Mouse (Mus musculus) CH12.LX (cell line): ENCODE measurements around the gene Rbm4b. TPM values are rescaled to one million over a fixed set of nuclear protein-coding genes. Genes with fewer than 3 reads are reported as not detected.

Source experiments
- DNase-seq: peaks from one replicate; pipeline ENCODE4 v3.0.0-alpha.2; 2013; ENCODE audit errors: extremely low read depth
- H3K27ac ChIP-seq: 2 replicates; pipeline ENCODE4 v1.5.1; 2012; ENCODE audit warnings: low read depth, mild to moderate bottlenecking, control low read depth, moderate library complexity; ENCODE audit not compliant: insufficient read depth
- H3K27me3 ChIP-seq: replicated peaks from 2 replicates; pipeline ENCODE3; 2012; ENCODE audit warnings: inconsistent platforms
- H3K36me3 ChIP-seq, 2 experiments: replicated peaks in 1 of 2; 2 replicates each; pipeline versions ENCODE3 to v1.6.1; 2012; ENCODE audit warnings: inconsistent platforms in 1 of 2, low read length in 1 of 2, mild to moderate bottlenecking in 1 of 2, mixed read lengths in 1 of 2, moderate library complexity in 1 of 2; ENCODE audit not compliant: control insufficient read depth in 1 of 2, insufficient read depth in 1 of 2
- H3K4me1 ChIP-seq, 2 experiments: 2 replicates each; pipeline ENCODE4 v1.6.1; 2012; ENCODE audit warnings: inconsistent platforms in 1 of 2, moderate library complexity in 1 of 2; ENCODE audit not compliant: insufficient read depth in 2 of 2, control insufficient read depth in 1 of 2
- H3K4me2 ChIP-seq: 2 replicates; pipeline ENCODE4 v1.6.1; 2012; ENCODE audit warnings: low read depth, mild to moderate bottlenecking, control low read depth; ENCODE audit not compliant: poor library complexity, insufficient read depth, severe bottlenecking
- H3K4me3 ChIP-seq, 3 experiments: fragments of 150-350 bp in 1 of 3; sonication (generic) in 1 of 3; replicated peaks in 1 of 3; 2 replicates each; pipeline versions ENCODE3 to v1.5.1; 2011 to 2012; ENCODE audit warnings: low read depth in 2 of 3, low read length in 2 of 3, mild to moderate bottlenecking in 2 of 3, moderate library complexity in 2 of 3, control low read depth in 1 of 3, improper control_type of control experiment in 1 of 3, inconsistent platforms in 1 of 3, mixed read lengths in 1 of 3; ENCODE audit not compliant: poor library complexity in 1 of 3
- H3K79me2 ChIP-seq: replicated peaks from 2 replicates; pipeline ENCODE4 v1.6.1; 2012; ENCODE audit warnings: mild to moderate bottlenecking, moderate library complexity; ENCODE audit not compliant: control insufficient read depth, poor library complexity, insufficient read depth, severe bottlenecking; ENCODE audit errors: extremely low read depth
- H3K9ac ChIP-seq: 2 replicates; pipeline ENCODE4 v1.6.1; 2012; ENCODE audit warnings: low read depth, mild to moderate bottlenecking, control low read depth, moderate library complexity; ENCODE audit not compliant: insufficient read depth
- H3K9me3 ChIP-seq: replicated peaks from 2 replicates; pipeline ENCODE3; 2012; ENCODE audit warnings: low read length, inconsistent platforms, mixed read lengths
- BHLHE40 ChIP-seq: IDR thresholded peaks from 2 replicates; pipeline ENCODE4 v1.6.1; 2011; ENCODE audit warnings: mild to moderate bottlenecking, low read depth, low read length, improper control_type of control experiment
- CHD1 ChIP-seq: IDR thresholded peaks from 2 replicates; pipeline ENCODE4 v1.6.1; 2012; ENCODE audit warnings: low read depth, low read length, improper control_type of control experiment, inconsistent platforms
- CHD2 ChIP-seq: IDR thresholded peaks from 2 replicates; pipeline ENCODE4 v1.6.1; 2011; ENCODE audit warnings: low read length, improper control_type of control experiment
- CTCF ChIP-seq, 2 experiments: IDR thresholded peaks in 1 of 2; conservative IDR thresholded peaks in 1 of 2; 2 replicates each; pipeline ENCODE4 v1.5.1; 2011 to 2012; ENCODE audit warnings: low read depth in 2 of 2, low read length in 2 of 2, improper control_type of control experiment in 1 of 2, inconsistent platforms in 1 of 2, mild to moderate bottlenecking in 1 of 2, moderate library complexity in 1 of 2
- E2F4 ChIP-seq: IDR thresholded peaks from 2 replicates; pipeline ENCODE4 v1.6.1; 2011; ENCODE audit warnings: low read depth, low read length, improper control_type of control experiment; ENCODE audit not compliant: insufficient replicate concordance
- ELF1 ChIP-seq: IDR thresholded peaks from 2 replicates; pipeline ENCODE4 v1.6.1; 2014; ENCODE audit warnings: low read depth, mild to moderate bottlenecking, inconsistent platforms, low read length, improper control_type of control experiment
- EP300 ChIP-seq: IDR thresholded peaks from 2 replicates; pipeline ENCODE4 v1.6.1; 2011; ENCODE audit warnings: low read length, improper control_type of control experiment
- ETS1 ChIP-seq: conservative IDR thresholded peaks from 2 replicates; pipeline ENCODE4 v1.6.1; 2012; ENCODE audit warnings: low read depth, mild to moderate bottlenecking, inconsistent platforms, low read length, improper control_type of control experiment, moderate library complexity
- GABPA ChIP-seq: IDR thresholded peaks from 2 replicates; pipeline ENCODE4 v1.6.1; 2012; ENCODE audit warnings: low read depth, low read length, improper control_type of control experiment, inconsistent platforms; ENCODE audit not compliant: insufficient replicate concordance
- HCFC1 ChIP-seq: IDR thresholded peaks from 2 replicates; pipeline ENCODE4 v1.6.1; 2012; ENCODE audit warnings: low read depth, mild to moderate bottlenecking, inconsistent platforms, low read length, improper control_type of control experiment
- IRF4 ChIP-seq: IDR thresholded peaks from 2 replicates; pipeline ENCODE4 v1.6.1; 2014; ENCODE audit warnings: low read depth, mild to moderate bottlenecking, inconsistent platforms, low read length, improper control_type of control experiment
- JUN ChIP-seq: IDR thresholded peaks from 2 replicates; pipeline ENCODE4 v1.6.1; 2011; ENCODE audit warnings: low read depth, mild to moderate bottlenecking, low read length, improper control_type of control experiment, moderate library complexity; ENCODE audit not compliant: insufficient read depth
- JUND ChIP-seq: conservative IDR thresholded peaks from 2 replicates; pipeline ENCODE4 v1.6.1; 2011; ENCODE audit warnings: low read depth, low read length, improper control_type of control experiment
- KAT2A ChIP-seq: IDR thresholded peaks from 2 replicates; pipeline ENCODE4 v1.6.1; 2012; ENCODE audit warnings: low read length, improper control_type of control experiment, inconsistent platforms; ENCODE audit not compliant: insufficient replicate concordance
- MAFK ChIP-seq: IDR thresholded peaks from 2 replicates; pipeline ENCODE4 v1.6.1; 2011; ENCODE audit warnings: low read length, improper control_type of control experiment; ENCODE audit not compliant: insufficient replicate concordance
- MAX ChIP-seq: IDR thresholded peaks from 2 replicates; pipeline ENCODE4 v1.6.1; 2011; ENCODE audit warnings: low read length, improper control_type of control experiment
- MAZ ChIP-seq: IDR thresholded peaks from 2 replicates; pipeline ENCODE4 v1.6.1; 2012; ENCODE audit warnings: low read depth, mild to moderate bottlenecking, inconsistent platforms, low read length, improper control_type of control experiment, moderate library complexity
- MEF2A ChIP-seq: IDR thresholded peaks from 2 replicates; pipeline ENCODE4 v1.6.1; 2014; ENCODE audit warnings: low read depth, mild to moderate bottlenecking, inconsistent platforms, low read length, improper control_type of control experiment, borderline replicate concordance
- MXI1 ChIP-seq: IDR thresholded peaks from 2 replicates; pipeline ENCODE4 v1.6.1; 2011; ENCODE audit warnings: mild to moderate bottlenecking, low read depth, low read length, improper control_type of control experiment
- MYC ChIP-seq: IDR thresholded peaks from 2 replicates; pipeline ENCODE4 v1.6.1; 2011; ENCODE audit warnings: low read depth, mild to moderate bottlenecking, improper control_type of control experiment, low read length
- NELFE ChIP-seq: IDR thresholded peaks from 2 replicates; pipeline ENCODE4 v1.6.1; 2011; ENCODE audit warnings: low read depth, low read length, improper control_type of control experiment
- NRF1 ChIP-seq: IDR thresholded peaks from 2 replicates; pipeline ENCODE4 v1.6.1; 2014; ENCODE audit warnings: low read depth, mild to moderate bottlenecking, inconsistent platforms, low read length, improper control_type of control experiment, moderate library complexity
- PAX5 ChIP-seq: IDR thresholded peaks from 2 replicates; pipeline ENCODE4 v1.6.1; 2012; ENCODE audit warnings: low read length, inconsistent platforms, mixed read lengths
- POLR2A ChIP-seq: IDR thresholded peaks from 2 replicates; pipeline ENCODE4 v1.6.1; 2011; ENCODE audit warnings: low read depth, mild to moderate bottlenecking, improper control_type of control experiment, low read length
- POLR2AphosphoS2 ChIP-seq: IDR thresholded peaks from 2 replicates; pipeline ENCODE4 v1.6.1; 2011; ENCODE audit warnings: low read depth, low read length, improper control_type of control experiment
- RAD21 ChIP-seq: IDR thresholded peaks from 2 replicates; pipeline ENCODE4 v1.6.1; 2011; ENCODE audit warnings: low read depth, mild to moderate bottlenecking, low read length, improper control_type of control experiment, moderate library complexity
- RCOR1 ChIP-seq: conservative IDR thresholded peaks from 2 replicates; pipeline ENCODE4 v1.6.1; 2012; ENCODE audit warnings: low read depth, mild to moderate bottlenecking, inconsistent platforms, low read length, improper control_type of control experiment
- SIN3A ChIP-seq: IDR thresholded peaks from 2 replicates; pipeline ENCODE4 v1.6.1; 2012; ENCODE audit warnings: low read length, improper control_type of control experiment, inconsistent platforms
- SMC3 ChIP-seq: IDR thresholded peaks from 2 replicates; pipeline ENCODE4 v1.6.1; 2011; ENCODE audit warnings: low read depth, low read length, improper control_type of control experiment
- TBP ChIP-seq: conservative IDR thresholded peaks from 2 replicates; pipeline ENCODE4 v1.6.1; 2011; ENCODE audit warnings: low read depth, low read length, improper control_type of control experiment
- TCF12 ChIP-seq: IDR thresholded peaks from 2 replicates; pipeline ENCODE4 v1.6.1; 2014; ENCODE audit warnings: low read depth, mild to moderate bottlenecking, inconsistent platforms, low read length, improper control_type of control experiment
- UBTF ChIP-seq: IDR thresholded peaks from 2 replicates; pipeline ENCODE4 v1.6.1; 2012; ENCODE audit warnings: low read depth, mild to moderate bottlenecking, inconsistent platforms, low read length, improper control_type of control experiment, moderate library complexity
- USF1 ChIP-seq: IDR thresholded peaks from 2 replicates; pipeline ENCODE4 v1.6.1; 2014; ENCODE audit warnings: low read depth, mild to moderate bottlenecking, inconsistent platforms, low read length, improper control_type of control experiment
- USF2 ChIP-seq: conservative IDR thresholded peaks from 2 replicates; pipeline ENCODE4 v1.6.1; 2011; ENCODE audit warnings: low read depth, low read length, improper control_type of control experiment
- ZC3H11A ChIP-seq: IDR thresholded peaks from 2 replicates; pipeline ENCODE4 v1.6.1; 2012; ENCODE audit warnings: low read depth, mild to moderate bottlenecking, inconsistent platforms, low read length, improper control_type of control experiment
- ZKSCAN1 ChIP-seq: IDR thresholded peaks from 2 replicates; pipeline ENCODE4 v1.6.1; 2012; ENCODE audit warnings: low read depth, inconsistent platforms, low read length, improper control_type of control experiment, borderline replicate concordance
- ZMIZ1 ChIP-seq: IDR thresholded peaks from 2 replicates; pipeline ENCODE4 v1.6.1; 2012; ENCODE audit warnings: low read depth, mild to moderate bottlenecking, inconsistent platforms, low read length, improper control_type of control experiment
- ZNF384 ChIP-seq: IDR thresholded peaks from 2 replicates; pipeline ENCODE4 v1.6.1; 2012; ENCODE audit warnings: low read depth, low read length, improper control_type of control experiment, inconsistent platforms
- dilution Hi-C: fragments of 300-500 bp; cut with MboI; formaldehyde crosslinking; loops from 2 replicates; pipeline ENCODE4 v1.14.3; 2020; ENCODE audit warnings: low sequenced_read_pairs; ENCODE audit not compliant: extremely low pct_unique_long_range_greater_than_20kb, extremely low pct_ligation_motif_present
- in situ Hi-C: fragments of 300-500 bp; cut with MboI; formaldehyde crosslinking; loops from 3 replicates; pipeline ENCODE4 v1.14.3; 2019; ENCODE audit warnings: low sequenced_read_pairs, low pct_ligation_motif_present, low pct_unique_long_range_greater_than_20kb, mixed read lengths
- polyA plus RNA-seq: library from polyadenylated mRNA; unstranded; fragments of >175 nt; gene quantifications from 2 replicates; pipeline ENCODE4 v1.2.1, GENCODE M21; 2012; ENCODE audit warnings: low read depth; ENCODE audit not compliant: insufficient read length
- total RNA-seq, 2 experiments: library from RNA; depleted of rRNA; stranded (reverse); fragments of 300-350 nt in 1 of 2; fragments of >200 nt in 1 of 2; gene quantifications; 2 replicates each; pipeline ENCODE4 v1.2.3; 2012 to 2014

The Rbm4b gene
- 7.0 and 8.4 TPM in 2 replicates for total RNA-seq (2012; rRNA removed)
- total RNA-seq (2014; rRNA removed) = 11.1 and 11.4 TPM in 2 replicates
- polyA plus RNA-seq = 10.6 and 13.8 TPM in 2 replicates

DNA sequence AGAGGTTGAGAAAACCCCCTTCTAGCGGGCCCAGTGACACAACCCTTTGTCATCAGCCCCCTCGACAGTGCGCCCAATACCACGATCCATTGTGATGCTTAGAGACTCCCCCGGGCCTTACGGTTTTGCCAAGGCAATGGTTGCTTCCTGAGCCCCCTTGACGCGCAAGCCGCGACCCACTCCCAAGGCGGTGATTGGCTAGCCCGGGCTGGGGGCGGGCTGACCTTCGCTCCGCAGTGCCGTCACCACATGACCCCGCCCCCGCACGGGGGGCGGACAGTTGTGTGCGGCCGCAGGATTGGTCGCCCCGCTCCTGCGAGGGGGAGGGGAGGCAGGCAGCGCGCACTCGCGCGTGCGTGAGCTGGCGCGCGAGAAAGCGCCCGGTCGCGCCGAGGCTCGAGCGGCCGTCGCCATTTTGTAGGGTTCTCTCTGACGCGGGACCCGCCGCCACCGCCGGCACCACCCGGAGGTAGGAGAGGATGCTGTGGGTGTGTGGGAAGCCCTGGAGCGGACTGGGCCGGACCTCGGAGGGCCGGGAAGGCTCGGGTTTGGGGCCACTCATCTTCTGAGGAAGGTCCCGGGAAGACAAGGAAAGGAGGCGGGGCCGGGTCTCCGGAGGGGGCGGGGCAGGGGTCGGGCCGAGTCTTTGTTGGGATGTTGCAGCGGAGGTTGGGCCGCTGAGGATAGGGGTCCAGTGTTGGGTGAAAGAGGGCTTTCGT lies at the start of gene Rbm4b:
Gene Rbm4b, plus strand, starts transcription at position 305 of the 719 bp plus-strand sequence.
- DNase-seq = peak; percentile 93
- TF ChIP-seq MAZ (peak; percentile 37; the same call in 1 of the 2 replicates), TBP (no peak), JUND (no peak), MYC (no peak; the same call in 1 of the 2 replicates), ZMIZ1 (peak; percentile 79), ZC3H11A (no peak), E2F4 (no peak), POLR2A (peak; percentile 73), ZKSCAN1 (no peak), KAT2A (no peak), JUN (no peak), RAD21 (no peak), RCOR1 (no peak), POLR2AphosphoS2 (peak; percentile 92), MEF2A (peak; percentile 64), SIN3A (peak; percentile 80), ZNF384 (no peak), BHLHE40 (peak; percentile 77), NRF1 (peak; percentile 89), TCF12 (peak; percentile 49; the same call in 1 of the 2 replicates), GABPA (no peak), USF1 (peak; percentile 64), MAFK (no peak), USF2 (no peak; the same call in 1 of the 2 replicates), EP300 (no peak), CHD1 (0 out of 2 replicates have a peak, but pooled peaks have one; percentile 2), CHD2 (peak; percentile 93), HCFC1 (peak; percentile 73), PAX5 (no peak), CTCF (conservative IDR thresholded peaks at IDR 0.05 in 1 of 2, IDR thresholded peaks at IDR 0.05 in 1 of 2; ENCODE audit: low read depth in 2 of 2, low read length in 2 of 2) (no peak), MXI1 (peak; percentile 88), ELF1 (peak; percentile 68; the same call in 1 of the 2 replicates), MAX (peak; percentile 58; the same call in 1 of the 2 replicates), NELFE (peak; percentile 73; the same call in 1 of the 2 replicates), UBTF (no peak), ETS1 (no peak), IRF4 (peak; percentile 46), SMC3 (no peak)
- Histone ChIP-seq H3K79me2 (peaks cover 15% of the 10 kb centered on the region; the same call in 1 of the 2 replicates), H3K9ac (peak within 1 kb of the TSS; percentile 86), H3K9me3 (no peaks in the 10 kb centered on the region), H3K27ac (peak within 1 kb of the TSS; percentile 76), H3K4me2 (peak within 1 kb of the TSS; percentile 96), H3K36me3 (peaks cover 5 to 26% of the 10 kb centered on the region in 2 experiments), H3K27me3 (no peaks in the 10 kb centered on the region), H3K4me1 (peaks cover 0 to 28% of the 10 kb centered on the region in 2 experiments; a peak in 2 of 4 replicates), H3K4me3 (peak within 1 kb of the TSS; percentile 69 to 85 (median 71))
- dilution Hi-C loops = no loop called here
- in situ Hi-C loops = loop anchor here (5.0 kb wide), 1 partner anchor 86 kb away; no protein-coding TSS in a partner anchor
